Mouse (Mus musculus) heart, postnatal 0 days (tissue): ENCODE results near the gene Akr1b8.

Source experiments
- CTCF ChIP-seq: IDR thresholded peaks from 2 replicates; pipeline ENCODE4 v1.5.1; 2016; ENCODE audit warnings: antibody characterized with exemption, control low read depth, low read depth
- EP300 ChIP-seq: IDR thresholded peaks from 2 replicates; pipeline ENCODE4 v1.6.1; 2016; ENCODE audit warnings: antibody characterized with exemption, low read depth

DNA sequence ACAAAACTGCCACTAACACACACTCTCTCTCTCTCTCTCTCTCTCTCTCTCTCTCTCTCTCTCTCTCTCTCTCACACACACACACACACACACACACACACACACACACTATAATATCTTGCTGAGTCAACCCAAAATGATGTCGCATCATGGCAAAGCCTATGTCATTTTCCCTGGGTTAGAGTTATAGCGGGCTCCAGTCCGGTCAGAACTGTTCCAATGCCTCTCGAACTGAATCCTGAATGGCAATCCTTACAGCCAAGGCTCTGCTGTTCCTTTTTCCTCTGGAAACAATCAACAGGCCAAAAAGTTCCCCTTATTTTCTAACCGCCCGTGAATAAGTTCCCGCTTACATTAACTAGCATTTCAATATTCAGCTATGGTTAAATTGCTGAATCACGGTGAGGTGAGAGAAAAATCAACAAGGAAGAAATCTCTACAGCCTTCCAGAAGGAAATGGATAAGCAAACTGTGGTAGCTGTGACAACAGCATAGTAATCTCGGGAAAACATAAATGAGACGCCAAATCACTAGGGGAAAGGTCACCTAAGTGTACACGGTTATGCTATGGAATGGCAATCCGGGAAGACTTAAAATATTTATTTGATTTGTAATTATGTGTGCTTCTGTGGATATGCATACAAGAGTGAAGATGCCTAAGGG is 3.8 kb upstream of the Akr1b8 start:
- TF ChIP-seq CTCF (no peak), EP300 (no peak)
